Mouse (Mus musculus): ENCODE measurements at regions not wholly inside any gene's neighbourhood (a gene's known extent, or its start where the extent isn't known, plus 50 kb on each side); places are given as distances from the start of the nearest gene placed in this dataset.

DNA sequence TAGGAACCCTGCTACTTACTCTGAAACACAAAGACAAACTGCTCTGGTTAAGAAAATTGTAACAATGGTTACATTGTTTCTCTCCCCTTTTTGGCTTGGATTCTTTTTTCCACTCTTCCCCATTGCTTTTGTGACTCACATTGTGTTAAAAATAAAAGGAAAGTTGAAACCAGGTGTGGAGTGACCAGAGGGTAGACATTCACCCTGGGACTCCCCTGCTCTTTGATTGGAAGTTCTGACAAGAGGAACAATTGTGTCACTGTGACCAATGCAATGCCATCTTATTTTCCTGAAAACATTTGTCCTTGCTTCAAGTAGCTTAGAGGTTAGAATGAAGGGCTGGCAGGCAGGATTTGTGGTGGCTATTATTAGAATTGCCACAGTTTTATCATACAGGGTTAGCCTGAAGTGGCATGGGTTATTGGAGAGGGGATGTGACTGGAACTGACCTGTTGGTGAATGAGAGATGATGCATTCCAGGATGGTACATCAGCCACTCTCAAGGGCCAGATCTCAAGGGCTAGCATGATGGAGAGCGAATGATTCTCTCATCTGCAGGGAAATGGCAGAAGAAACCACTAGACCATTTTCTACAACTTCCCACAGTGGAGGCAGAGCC, 112.6 kb upstream of the Tbl1xr1 start:
- no peak for DNase-seq (ENCODE audit: low spot score)

DNA sequence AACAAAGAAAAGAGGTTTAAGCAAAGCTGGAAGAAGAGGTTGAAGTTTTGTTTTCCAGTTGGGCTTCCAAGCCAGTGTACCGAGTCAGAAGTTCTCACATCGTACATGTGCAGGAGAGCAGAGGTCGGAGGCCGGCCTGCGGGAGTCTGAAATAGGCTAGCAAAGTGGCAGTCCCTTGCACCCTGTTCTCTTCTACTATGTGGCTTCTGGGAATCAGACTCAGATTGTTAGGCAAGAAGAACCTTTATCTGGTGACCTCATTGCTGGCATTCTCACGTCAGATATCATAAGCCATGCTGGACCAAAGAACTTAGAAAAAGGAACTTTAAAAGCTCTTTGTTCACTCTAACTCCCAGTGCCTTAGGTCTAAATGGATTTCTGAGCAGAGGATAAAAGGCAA, 112.0 kb upstream of the Tbl1xr1 start:
- DNase-seq (ENCODE audit: low spot score), result no peak

DNA sequence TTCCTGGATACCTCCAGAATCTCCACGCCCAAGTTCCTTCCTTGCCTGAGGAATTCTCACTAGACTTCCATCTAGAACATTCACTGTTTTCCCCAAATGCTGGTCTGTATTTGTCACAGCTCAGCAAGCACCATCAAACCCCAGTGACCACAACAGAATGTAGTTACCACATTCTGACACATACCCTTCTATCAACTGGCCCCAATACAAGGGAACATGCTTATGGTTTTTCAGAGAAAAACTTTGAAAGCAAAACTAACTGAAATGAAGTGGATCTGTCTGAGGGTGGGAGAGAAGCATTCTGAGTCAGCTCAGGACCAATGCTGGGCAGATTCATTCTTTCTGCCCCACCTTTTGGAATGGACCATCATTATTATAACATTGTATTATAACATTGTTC, 110.9 kb upstream of the Tbl1xr1 start:
- no peak for DNase-seq (ENCODE audit: low spot score)

DNA sequence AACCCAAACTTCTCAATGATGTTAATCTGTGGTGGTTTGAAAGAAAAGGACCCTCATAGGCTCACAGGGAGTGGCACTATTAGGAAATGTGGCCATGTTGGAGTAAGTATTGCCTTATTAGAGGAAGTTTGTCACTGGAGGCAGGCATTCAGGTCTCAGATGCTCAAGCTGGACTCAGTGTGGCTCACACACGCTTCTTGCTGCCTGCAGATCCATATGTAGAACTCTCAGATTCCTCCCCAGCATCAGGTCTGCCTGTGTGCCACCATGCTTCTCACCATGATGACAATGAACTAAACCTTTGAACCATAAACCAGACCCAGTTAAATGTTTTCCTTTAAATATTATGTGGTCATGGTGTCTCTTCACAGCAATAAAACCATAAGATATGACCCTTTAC, 104.7 kb upstream of the Tbl1xr1 start:
- DNase-seq (ENCODE audit: low spot score), result no peak

DNA sequence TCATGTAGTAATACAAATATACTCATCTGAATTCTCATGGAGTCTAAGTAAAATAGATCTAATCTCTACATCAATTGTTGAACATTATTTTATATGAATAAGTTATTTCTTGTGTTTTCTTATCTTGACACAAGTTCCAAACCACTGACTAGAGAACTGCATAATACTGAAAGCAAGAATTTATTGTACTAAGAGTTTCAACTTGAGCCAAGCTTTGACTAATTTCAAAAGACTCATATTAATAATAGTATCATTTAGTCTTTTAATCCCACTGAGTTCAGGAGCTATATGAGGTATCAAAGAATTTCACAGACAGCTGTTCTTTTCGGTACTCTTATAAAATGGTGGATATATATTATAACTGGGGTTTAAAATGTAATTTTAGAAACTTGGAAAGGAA, 103.3 kb upstream of the Tbl1xr1 start:
- no peak for DNase-seq (ENCODE audit: low spot score)

DNA sequence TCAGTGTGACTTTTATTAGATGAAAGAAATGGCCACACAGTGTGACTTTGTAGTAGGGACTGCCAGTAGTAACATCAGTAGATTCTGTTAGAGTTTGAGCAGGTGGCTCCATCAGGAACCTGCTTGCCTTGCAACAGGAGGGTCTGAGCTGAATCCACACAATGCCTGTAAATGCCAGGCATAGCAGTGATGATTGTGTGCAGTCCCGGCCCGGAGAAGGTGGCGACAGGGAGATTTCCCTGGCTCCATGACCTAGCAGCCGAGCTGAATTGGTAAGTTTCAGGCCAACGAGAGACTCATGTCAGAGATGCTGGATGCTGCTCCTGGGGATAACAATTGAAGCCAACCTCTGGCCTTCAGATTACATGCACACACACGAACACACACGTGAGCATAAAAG, 102.8 kb upstream of the Tbl1xr1 start:
- no peak for DNase-seq (ENCODE audit: low spot score)

DNA sequence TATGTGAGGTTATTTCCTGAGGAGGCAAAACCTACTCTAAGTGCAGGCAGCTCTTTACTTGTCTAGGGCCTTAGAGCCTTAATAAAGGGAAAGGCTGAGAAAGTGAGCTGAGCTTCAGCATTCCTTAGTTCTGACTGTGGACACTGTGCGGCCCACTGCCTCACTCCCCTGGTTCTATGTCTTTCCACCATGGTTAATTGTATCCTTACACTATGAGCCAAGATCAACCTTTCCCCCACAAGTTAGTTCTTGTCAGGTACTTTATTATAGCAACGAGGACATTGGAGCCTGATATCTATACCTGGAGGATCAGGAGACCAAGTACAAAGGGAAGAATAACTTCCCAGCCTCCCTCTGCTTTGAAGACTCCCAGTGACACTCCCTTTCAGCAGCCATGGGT, 101.7 kb upstream of the Tbl1xr1 start:
- no peak for DNase-seq (ENCODE audit: low spot score)

DNA sequence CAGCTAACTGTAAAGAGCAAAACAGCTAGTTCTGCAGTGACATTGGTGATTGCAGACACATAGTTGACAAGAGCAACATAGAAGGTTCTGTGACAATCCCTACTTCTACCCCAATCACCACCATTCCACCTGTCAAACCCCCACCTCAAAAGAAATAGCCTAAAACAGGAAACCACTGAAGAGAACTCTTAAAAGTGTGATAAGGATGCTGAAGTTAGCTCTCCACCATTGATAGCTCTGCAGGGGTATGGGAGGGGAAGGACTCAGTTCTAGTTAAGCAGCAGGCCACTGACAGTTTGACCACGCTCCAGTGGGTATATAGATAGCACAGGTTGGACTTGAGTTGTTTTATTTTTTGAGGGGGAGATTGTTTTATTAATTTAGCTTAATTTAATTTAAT, 98.7 kb upstream of the Tbl1xr1 start:
- no peak for DNase-seq (ENCODE audit: low spot score)

DNA sequence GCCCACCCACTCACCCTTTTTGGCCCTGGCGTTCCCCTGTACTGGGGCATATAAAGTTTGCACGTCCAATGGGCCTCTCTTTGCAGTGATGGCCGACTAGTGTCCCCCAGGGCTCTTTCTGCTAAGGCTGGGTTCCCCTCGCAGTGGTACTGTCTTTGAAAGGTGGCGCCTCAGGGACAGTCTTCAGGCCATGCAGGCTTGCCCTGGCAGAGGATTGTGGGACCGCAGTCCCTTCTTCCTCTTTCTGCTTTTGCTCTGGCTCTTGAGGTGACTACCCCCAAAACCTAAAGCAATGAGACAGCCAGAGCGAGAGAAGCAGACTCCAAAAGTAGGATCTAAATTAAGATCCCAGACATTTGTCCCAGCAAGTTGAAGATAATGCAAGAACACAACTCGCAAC, 93.5 kb upstream of the Tbl1xr1 start:
- no peak for DNase-seq (ENCODE audit: low spot score)

DNA sequence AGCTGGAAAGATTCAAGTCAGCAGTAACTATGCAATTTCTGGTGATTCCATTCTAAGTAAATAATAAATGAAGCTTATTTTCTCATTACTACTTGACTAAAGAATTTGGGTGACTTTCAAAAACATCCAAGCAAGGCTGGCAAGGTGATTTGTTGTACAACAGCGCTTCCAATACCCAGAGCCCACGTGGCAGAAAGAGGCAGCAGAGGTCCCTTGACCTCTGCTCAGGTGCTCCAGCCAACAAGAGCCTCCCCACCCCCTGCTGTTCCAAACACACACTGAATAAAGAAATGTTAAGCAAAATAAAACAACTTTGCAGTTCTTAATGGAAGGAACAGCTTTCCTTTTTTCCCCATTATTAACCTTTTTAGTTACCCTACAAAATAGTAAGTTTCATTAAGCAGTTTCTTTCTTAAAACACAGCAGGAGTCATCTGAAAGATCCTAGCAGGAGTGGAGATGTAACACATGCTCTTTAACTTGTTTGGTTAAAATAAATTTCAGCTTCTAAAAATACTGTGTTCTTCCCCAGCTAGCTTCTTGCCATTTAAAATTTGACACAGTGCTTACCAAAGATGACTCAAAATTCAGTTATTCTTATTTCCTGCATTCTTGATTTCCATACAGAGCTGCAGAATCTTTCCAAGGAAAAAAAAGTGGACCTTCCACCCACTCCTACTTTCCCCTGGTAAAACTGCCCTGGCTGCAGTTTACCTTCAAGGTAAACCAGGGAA, 92.3 kb upstream of the Tbl1xr1 start:
- DNase-seq (ENCODE audit: low spot score), result no peak

DNA sequence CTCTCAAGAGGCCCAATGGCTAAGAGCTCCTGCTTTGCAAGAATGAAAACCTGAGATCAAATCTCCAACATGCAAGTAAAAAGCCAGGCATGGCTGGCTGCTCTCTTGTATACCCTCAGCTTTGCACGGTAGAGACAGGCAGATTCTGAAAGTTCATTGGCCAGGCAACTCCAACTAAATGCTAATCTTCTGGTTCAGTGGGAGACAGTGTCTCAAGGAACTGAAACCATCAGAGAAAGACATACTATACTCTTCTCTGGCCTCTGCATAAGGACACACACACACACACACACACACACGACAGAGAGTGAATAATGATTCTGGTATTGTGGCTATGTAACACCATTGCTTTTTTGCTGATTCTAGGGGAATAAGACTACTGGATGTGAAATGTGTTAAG, 91.6 kb upstream of the Tbl1xr1 start:
- no peak for DNase-seq (ENCODE audit: low spot score)

DNA sequence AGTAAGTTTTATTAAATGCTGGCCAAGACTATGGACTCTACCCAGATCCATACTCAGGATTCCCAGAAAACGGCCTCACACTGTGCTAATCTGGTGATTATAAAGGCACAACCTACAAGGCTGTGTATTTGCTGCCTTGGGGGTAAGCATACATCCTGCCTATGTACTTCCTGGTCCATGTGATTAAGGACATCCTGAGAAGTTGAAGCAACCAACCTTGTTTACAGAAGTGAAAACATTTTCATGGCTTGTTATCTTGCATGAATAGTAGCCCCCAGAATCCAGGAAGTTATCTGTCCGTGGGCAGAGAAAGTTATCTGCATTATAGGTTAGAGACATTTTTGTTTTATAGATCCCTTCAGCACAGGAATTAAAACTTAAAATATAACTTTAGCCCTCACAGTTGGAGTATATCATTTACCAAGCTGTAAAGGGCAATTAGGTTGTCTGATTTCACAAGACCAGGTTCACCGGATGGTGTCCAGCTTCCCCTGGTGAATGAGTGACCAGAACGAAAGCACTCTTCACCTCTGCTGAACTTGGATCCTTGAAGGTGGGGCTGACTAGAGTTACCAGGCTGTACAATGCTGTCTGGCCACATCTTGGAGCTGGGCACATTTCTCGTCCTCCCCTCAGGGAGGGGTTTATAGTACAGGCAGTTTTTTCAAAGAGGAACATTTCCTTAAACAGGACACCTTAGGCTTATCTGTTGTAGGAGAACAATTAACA, 90.1 kb upstream of the Tbl1xr1 start:
- DNase-seq (ENCODE audit: low spot score), result no peak

DNA sequence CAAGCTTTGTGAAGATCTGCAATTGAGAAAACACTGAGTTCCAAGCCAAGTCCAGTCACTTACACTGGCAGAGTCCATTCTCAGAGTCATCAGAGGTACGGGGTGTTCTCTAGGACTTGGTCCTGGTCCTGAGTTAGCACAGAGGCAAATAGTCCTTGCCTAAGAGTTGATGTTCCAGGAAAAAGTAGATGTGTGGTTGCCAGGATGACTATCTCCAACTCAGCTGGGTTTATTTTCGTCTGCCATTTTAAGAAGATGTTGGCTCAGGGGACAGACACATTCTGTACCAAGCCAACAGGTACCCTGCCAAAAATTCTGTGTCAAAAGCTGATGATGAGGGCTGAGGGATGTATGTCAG, 89.6 kb upstream of the Tbl1xr1 start:
- no peak for DNase-seq (ENCODE audit: low spot score)

DNA sequence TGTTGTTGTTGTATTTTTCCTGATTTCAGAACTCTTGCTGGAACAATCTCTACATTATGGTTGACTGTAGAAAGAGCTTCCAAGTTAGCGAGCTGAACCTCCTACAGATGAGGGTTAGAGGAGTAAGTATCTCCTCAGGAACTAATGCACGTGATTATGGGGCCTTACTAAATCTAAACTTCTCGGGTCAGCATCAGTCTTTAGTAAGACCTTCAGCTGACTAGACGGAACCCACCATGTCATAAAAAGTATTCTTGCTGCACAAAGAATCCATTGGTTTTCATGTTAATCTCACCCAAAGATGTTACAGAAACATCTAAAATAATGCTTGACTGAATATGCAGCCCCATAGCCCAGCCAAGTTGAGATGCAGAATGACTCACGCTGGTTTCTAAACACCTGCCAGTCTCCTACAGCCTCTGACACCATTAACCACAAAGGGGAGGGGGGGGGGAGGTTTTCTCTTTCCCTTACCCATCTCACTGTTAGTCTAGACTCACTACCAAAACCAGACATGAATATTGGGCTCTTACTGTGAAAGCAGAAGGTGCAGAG, 88.9 kb upstream of the Tbl1xr1 start:
- no peak for DNase-seq (ENCODE audit: low spot score)

DNA sequence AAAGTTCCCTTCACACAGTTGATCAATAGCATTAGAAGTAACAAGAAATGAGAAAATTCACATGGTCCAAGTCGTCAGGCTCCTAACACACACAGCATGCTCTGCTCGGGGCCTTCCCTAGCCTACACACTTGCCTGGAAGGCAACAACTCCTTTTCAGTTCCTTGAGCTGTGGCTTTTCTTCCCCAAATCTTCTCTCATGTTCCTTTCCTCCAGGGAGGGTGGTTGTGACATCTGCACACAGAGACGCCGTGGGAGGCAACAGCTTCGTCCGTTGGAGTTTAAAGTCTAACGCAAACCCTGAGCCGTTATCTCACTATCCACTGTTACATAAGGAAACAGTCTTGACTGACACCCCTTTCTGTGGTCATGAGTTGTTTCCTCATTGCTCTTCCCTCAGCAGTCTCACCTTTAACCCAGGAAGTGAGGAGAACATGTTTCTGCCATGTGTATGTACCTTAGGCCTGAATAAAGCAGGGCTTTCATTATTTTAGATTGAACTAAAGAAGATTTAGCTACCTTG, 88.4 kb upstream of the Tbl1xr1 start:
- no peak for DNase-seq (ENCODE audit: low spot score)

DNA sequence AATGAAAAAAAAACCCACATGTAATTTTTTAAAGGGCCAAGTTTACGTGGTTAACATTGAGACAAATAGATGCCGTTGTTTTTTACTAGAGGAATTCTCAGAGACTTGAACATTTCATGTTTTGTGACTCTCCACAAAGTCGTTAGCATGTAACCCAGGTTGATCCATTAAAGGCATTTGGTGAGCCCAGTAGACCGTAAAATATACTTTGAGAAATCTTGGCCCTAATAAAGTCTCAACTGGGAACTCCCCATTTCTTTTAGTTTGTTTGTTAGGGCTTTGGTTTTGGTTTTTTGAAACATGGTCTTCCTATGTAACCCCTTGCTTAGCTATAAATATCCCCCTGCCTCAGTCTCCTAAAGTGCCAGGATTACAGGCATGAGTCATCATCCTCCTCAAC, 85.9 kb upstream of the Tbl1xr1 start:
- no peak for DNase-seq (ENCODE audit: low spot score)

DNA sequence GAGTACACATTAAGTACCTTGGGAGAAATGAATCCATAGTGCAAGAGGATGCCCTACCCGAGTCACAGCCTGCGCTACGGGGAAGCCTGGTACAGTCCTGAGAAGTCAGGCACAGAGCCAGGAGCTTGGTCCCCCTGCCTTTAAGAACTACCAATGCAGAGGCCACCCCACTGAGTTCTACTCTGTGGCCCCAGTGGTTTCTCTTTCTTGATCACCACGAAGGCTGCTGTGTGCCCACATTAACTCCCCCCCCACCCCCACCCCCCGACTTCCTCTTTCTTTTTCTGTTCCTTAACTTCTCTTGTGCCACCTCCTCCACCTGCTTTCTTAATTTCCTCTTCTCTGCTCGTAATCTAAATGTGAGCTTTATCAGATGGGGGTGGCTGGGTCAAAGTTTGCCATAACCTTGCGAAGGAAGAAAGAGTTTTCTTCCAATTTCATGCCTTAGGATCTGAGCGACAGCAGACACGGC, 84.7 kb upstream of the Tbl1xr1 start:
- no peak for DNase-seq (ENCODE audit: low spot score)

DNA sequence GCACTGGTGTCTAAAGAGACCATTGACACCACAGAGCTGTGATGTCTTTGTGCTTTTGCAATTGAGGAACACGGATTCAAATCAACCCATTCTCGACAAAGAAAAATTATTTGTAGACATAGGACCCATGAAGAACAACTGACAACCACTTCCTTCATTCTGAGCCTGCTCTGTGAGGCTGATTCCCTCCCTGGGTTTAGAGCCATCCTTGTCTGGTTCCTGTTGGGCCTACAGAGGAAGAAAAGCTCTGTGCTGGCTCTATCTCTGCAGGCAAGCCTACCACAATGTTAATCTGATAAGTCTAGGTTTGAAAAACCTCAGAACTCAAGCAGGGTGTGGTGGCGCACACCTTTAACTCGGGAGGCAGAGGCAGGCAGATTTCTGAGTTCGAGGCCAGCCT, 84.2 kb upstream of the Tbl1xr1 start:
- no peak for DNase-seq (ENCODE audit: low spot score)

DNA sequence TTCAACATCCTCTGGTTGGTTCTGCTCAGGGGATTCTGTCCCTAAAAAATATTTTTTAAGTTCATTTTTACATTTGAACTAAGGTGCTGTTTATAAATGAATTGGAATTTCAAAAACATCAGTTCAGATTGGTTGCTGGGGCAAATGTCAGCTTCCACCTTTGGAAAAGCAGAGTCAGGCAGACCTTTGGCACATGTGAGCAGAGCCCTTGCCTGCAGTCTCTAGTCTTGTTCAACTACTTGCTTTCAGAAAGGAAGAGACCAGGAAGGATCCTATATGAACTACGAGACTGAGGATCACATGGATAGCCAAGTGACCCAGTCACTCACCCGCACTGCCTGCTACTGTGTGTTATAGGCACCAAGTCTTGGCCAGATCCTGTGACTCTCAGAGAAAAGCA, 82.5 kb upstream of the Tbl1xr1 start:
- DNase-seq (ENCODE audit: low spot score), result no peak

DNA sequence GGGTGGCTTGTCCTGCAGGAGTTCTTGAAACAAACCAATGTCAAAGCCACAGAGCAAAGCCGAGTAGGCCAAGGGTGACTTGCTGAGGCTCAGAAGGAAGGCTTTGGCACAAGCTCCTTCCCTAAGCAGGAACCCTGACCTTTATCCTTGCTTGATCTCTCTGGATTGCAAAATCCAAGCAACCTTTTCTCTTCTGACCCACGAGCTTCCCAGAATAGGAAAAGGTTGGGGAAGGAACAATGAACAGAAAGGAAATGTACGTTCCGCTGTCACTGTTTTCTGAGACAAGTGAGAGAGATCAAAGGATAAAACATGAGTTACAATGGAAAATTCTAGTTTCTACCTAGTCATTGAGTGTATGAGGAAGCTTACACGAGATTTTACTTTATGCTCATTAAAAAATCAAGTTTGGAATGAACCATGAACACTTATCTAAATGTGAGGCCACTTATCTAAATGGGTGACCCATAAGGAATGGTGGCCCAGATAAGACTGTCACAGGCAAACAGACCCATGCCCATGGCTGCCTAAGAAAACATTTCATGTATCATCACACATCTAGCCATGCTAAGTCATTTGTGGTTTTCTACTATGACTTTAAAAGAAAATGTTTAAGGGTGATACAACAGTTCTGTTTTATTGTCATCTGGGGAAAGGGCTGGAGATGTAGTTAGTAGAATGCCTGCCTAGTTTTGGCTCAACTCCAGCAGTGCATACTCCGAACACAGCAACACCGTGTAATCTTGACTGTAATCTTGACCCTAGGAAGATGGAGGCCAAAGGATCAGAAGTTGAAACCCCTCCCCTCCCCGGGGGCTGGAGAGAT, 80.7 kb upstream of the Tbl1xr1 start:
- no peak for DNase-seq (ENCODE audit: low spot score)

DNA sequence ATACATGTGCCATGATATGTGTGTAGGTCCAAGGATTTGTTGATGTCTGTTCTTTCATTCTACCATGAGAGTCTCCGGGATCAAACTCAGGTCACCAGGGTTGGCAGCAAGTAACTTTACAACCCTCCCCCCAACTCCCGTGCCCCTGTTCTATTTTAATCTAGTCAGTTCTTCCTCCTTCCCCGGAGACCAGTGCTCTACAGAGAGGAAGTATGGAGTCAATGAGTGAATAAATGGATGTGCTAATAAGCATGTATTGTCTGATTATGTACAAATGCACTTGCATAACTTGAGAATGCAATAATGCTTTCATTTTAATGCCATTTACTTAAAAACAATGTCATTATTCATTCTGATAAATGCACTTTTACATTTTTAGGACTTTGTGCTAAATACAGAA, 79.1 kb upstream of the Tbl1xr1 start:
- no peak for DNase-seq (ENCODE audit: low spot score)

DNA sequence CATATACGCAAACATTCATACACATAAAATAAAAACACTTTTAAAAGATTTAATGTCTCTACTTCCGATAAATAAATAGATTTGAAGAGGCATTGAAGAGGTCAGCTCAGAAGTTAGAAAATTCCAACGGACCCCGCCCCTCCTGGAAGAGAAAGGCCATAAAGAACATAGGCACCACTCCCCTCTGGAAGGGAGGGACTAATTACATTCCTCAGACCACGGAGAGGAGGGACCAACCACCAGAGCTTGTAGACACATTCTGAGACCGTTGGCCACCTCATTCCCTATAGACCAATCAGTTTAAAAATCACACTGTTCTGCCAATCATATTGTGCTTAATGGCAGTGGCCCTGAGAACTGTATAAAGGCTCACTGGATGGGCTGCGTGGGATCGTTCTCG, 71.0 kb upstream of the Tbl1xr1 start:
- DNase-seq (ENCODE audit: low spot score), result no peak

Measured in layer of hippocampus, adult 9-10 months (tissue).